7 mouse cellular contexts compared by ENCODE assay signal in the genomic region with DNA sequence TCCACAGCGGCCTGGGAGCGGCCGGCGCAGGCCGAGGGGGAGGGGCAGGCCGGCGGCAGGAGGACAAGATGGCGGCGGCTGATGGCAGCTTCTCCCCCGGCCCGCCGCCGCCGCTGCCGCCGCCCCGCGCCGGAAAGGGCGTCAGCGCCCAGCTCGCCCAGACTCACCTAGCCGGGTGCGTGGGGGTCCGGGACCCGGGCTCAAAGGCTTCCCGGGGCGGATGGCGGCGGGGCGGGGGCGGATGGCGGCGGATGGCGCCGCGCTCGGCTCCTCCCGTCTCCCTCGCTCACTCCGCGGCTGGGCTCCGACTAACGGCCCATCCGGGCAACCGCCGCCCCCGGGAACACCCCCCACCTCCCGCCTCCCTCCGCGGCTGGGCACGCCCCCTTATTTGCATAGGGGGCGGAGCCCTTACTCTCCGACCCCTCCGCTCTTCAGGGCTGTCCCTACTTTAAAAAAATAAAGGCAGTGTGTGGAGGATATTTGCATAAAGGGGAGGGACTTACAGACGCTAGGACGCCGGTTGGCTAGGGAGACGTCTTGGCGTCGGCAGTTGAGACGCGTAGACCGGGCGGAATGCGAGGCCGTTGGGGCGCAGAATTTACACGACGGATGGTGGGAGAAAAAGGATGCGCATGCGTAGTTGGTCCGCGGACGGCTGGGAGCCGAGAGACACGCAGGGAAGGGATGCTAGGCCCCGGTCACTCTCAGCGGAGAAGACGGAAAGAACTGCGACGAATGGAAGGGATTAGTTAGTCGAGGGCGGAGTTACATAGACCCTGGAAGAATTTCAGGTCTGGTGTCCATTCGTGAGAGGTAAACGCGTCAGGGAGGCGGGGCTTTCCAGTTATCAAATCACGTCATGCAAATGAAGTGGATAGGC. TPM values are rescaled to one million over a fixed set of nuclear protein-coding genes. Genes with fewer than 3 reads are reported as not detected.
DNase-seq lines count a peak whose midpoint lies in the region; ATAC-seq lines count a peak whose summit lies in the region.

A gene (minus strand): TSS at position 330 of the 883 bp plus-strand sequence.

- peak within 1 kb of the TSS; percentile 98 for H3K27ac ChIP-seq in intestine, embryonic 15.5 days
- peak within 1 kb of the TSS; percentile 98 for H3K27ac ChIP-seq in midbrain, embryonic 10.5 days (replicated peaks)

- intact Hi-C loops in gastrocnemius, postnatal 36 days (cut with DNase I) = no loop called here
- intact Hi-C loops in left cerebral cortex, postnatal 25 days (cut with DNase I) = loop anchor here (1.0 kb wide), 2 partner anchors 30 to 70 kb away; a partner anchor contains a TSS

- peak; percentile 98 for DNase-seq in adrenal gland, adult 2 months
- DNase-seq in embryo, embryonic 11.5 days (ENCODE audit: low read depth, low spot score) = peak; percentile 98
- DNase-seq in gastrocnemius, postnatal 36 days = peak; percentile 97 to 98
- peak; percentile 99 to 100 for DNase-seq in left cerebral cortex, postnatal 25 days (ENCODE audit: low spot score in 2 of 2)
- DNase-seq in midbrain, embryonic 10.5 days (ENCODE audit: low spot score) = peak; percentile 99
- peak; percentile 98 for DNase-seq in right cerebral cortex, postnatal 4 days

- WGBS in intestine, embryonic 15.5 days = under 1% methylated on average over 68 of the region's 89 CpGs
- WGBS in midbrain, embryonic 10.5 days = under 1% methylated on average over 84 of the region's 89 CpGs

- H3K27me3 ChIP-seq in intestine, embryonic 15.5 days (replicated peaks) = no peaks in the 10 kb centered on the region
- no peaks in the 10 kb centered on the region for H3K27me3 ChIP-seq in midbrain, embryonic 10.5 days (ENCODE audit: low read depth, poor library complexity, severe bottlenecking)

- peaks cover 18% of the 10 kb centered on the region for H3K4me1 ChIP-seq in intestine, embryonic 15.5 days (replicated peaks)
- H3K4me1 ChIP-seq in midbrain, embryonic 10.5 days = peaks cover 32% of the 10 kb centered on the region

- H3K9ac ChIP-seq in intestine, embryonic 15.5 days = peak within 1 kb of the TSS; percentile 100

- peak within 1 kb of the TSS; percentile 100 for H3K4me3 ChIP-seq in intestine, embryonic 15.5 days (replicated peaks)
- peak within 1 kb of the TSS; percentile 92 for H3K4me3 ChIP-seq in midbrain, embryonic 10.5 days

- H3K9me3 ChIP-seq in intestine, embryonic 15.5 days = no peaks in the 10 kb centered on the region
- H3K9me3 ChIP-seq in midbrain, embryonic 10.5 days (replicated peaks) = no peaks in the 10 kb centered on the region

- peak; percentile 98 for ATAC-seq in intestine, embryonic 15.5 days

- H3K36me3 ChIP-seq in intestine, embryonic 15.5 days = peaks cover 23% of the 10 kb centered on the region
- peaks cover 36% of the 10 kb centered on the region for H3K36me3 ChIP-seq in midbrain, embryonic 10.5 days

- H3K4me2 ChIP-seq in intestine, embryonic 15.5 days (replicated peaks) = peak within 1 kb of the TSS; percentile 82

RNA-seq across cellular contexts. Expression of the gene that starts here (rescaled TPM):
- total RNA-seq in adrenal gland, adult 2 months (2021) = 100 to 1,000 TPM; 205 to 258 TPM
- 598 and 625 TPM in 2 replicates for polyA plus RNA-seq in adrenal gland, adult 2 months (2012; rRNA removed)
- 10 to 100 TPM; 88.4 to 93.0 TPM for total RNA-seq in gastrocnemius, postnatal 36 days (2021)
- polyA plus RNA-seq in intestine, embryonic 15.5 days (2015; fragmentation: Nextera tagmentation; extraction: Ambion mirVana) = 125 and 131 TPM in 2 replicates
- total RNA-seq in left cerebral cortex, postnatal 25 days (2021) = 100 to 1,000 TPM; 268 to 285 TPM
- 173 and 198 TPM in 2 replicates for polyA plus RNA-seq in midbrain, embryonic 10.5 days (2016; fragmentation: Nextera tagmentation; extraction: Ambion mirVana)

Comparison
In these comparisons a context has a peak if more than half of its experiments do, and no peak if none do; other contexts are left out.
1. Peak in every context shown above with its lines: DNase-seq, ATAC-seq, H3K4me3 ChIP-seq and H3K27ac ChIP-seq.